Mouse (Mus musculus): ENCODE data around the gene Gm28553. TPM values are rescaled to one million over a fixed set of nuclear protein-coding genes. Genes with fewer than 3 reads are reported as not detected.
"Not testable (repeated sequence)": the region's sequence is repeated elsewhere in the genome, so short reads cannot be mapped to it uniquely, and the experiment has no call there.

Gene Gm28553
- total RNA-seq (2021), result not detected in 2 replicates
- long read RNA-seq, experiment 1, result 0 reads
- long read RNA-seq, experiment 2, result 0 reads

DNA sequence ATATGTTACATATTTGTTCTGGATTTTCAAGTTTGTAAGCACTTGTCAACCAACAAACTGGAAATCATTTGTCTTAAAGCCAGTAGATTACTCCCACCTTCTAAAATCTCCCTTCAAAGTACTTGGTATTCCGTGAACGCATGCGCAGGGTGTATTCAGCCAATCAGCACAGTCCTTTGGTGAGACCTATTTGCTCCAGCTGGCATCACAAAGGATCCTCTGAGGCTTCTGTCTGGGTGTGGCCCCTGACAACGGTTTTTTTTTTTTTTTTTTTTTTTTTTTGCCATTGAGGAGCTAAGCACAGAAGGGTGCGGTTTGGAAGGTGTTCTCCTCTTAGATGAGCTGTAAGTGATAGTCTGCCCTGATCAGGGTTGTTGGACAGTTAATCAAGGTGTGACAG, at the start of gene Gm28553:
TSS of gene Gm28553 (plus strand) at position 301 of the 400 bp plus-strand sequence.
- not testable (repeated sequence) for DNase-seq

All from adrenal gland, postnatal 14 days (tissue).